Mouse (Mus musculus) G1E (cell line): ENCODE measurements at regions not wholly inside any gene's neighbourhood (a gene's known extent, or its start where the extent isn't known, plus 50 kb on each side); places are given as distances from the start of the nearest gene placed in this dataset.

ENCODE experiments used
- ATAC-seq: 2 replicates; pipeline ENCODE4 v1.8.0; 2016; ENCODE audit warnings: mild to moderate bottlenecking; ENCODE audit not compliant: insufficient number of reproducible peaks, poor library complexity, low FRiP score, severe bottlenecking; ENCODE audit errors: extremely low read depth
- DNase-seq: peaks from one replicate; pipeline ENCODE4 v3.0.0; 2012; ENCODE audit warnings: low spot score
- H3K27me3 ChIP-seq: 2 replicates; pipeline ENCODE4 v1.6.1; 2012; ENCODE audit warnings: mild to moderate bottlenecking, low read length, inconsistent platforms; ENCODE audit not compliant: insufficient read depth
- H3K36me3 ChIP-seq: replicated peaks from 2 replicates; pipeline ENCODE3; 2012; ENCODE audit warnings: mild to moderate bottlenecking, inconsistent platforms
- H3K4me1 ChIP-seq: 2 replicates; pipeline ENCODE4 v1.6.1; 2012; ENCODE audit warnings: low read depth, low read length, inconsistent platforms, mixed read lengths; ENCODE audit not compliant: insufficient read depth
- H3K4me3 ChIP-seq: 2 replicates; pipeline ENCODE4 v1.5.1; 2012; ENCODE audit warnings: low read depth, mild to moderate bottlenecking, inconsistent platforms, low read length, moderate library complexity, mixed read lengths
- H3K9me3 ChIP-seq: replicated peaks from 2 replicates; pipeline ENCODE4 v1.6.1; 2012; ENCODE audit warnings: inconsistent platforms
- CTCF ChIP-seq: IDR thresholded peaks from 2 replicates; pipeline ENCODE4 v1.5.1; 2012; ENCODE audit warnings: low read depth, low read length, inconsistent platforms, mixed read lengths
- GATA1 ChIP-seq: IDR thresholded peaks from 2 replicates; pipeline ENCODE4 v1.6.1; 2012; ENCODE audit warnings: borderline replicate concordance, low read length, inconsistent platforms, mixed read lengths
- GATA2 ChIP-seq: IDR thresholded peaks from 2 replicates; pipeline ENCODE4 v1.6.1; 2012; ENCODE audit warnings: low read depth, low read length, inconsistent platforms, borderline replicate concordance
- POLR2AphosphoS5 ChIP-seq: IDR thresholded peaks from 2 replicates; pipeline ENCODE4 v1.6.1; 2012; ENCODE audit warnings: low read depth, low read length, inconsistent platforms; ENCODE audit not compliant: insufficient replicate concordance
- TAL1 ChIP-seq: conservative IDR thresholded peaks from 2 replicates; pipeline ENCODE4 v1.6.1; 2012; ENCODE audit warnings: low read depth, low read length, inconsistent platforms, mixed read lengths

DNA sequence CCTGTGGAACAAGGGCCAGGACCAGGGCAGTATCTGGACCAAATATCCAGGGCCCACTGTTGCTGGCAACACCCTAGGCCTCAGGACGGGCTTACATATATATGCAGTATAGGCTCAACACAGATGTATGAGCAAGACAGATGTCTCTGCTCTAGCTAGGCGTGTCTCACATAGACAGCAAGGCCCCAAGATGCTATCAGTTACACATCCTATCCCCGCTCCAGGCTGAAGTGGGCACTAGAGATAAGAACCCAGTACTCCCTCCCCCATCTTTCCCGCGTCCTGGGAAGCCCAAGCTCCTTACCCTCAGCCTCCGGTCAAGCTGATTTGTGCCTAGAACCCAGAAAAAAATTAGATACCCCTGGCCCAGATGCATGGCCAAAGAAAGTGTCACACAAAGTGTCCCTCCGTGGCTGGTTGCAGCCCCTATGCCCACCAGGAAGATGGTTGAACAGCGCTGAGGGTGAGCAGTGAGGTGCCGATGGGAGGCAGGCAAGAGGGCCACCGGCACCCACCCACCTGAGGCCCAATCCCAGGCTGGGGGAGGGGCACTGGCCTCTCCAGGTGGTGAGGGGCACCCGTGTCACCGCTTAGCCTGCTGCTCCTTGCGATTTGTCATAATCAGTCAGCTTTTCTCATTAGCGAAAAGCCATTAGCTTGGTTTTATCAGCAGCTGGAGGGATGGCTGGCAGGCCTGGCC is 95.3 kb upstream of the Nkx1-1 start:
- H3K36me3 ChIP-seq = no peaks in the 10 kb centered on the region
- H3K4me1 ChIP-seq = peaks cover 66% of the 10 kb centered on the region
- H3K27me3 ChIP-seq = peaks cover 6% of the 10 kb centered on the region; the same call in 1 of the 2 replicates
- H3K9me3 ChIP-seq = no peaks in the 10 kb centered on the region
- ATAC-seq (peak; percentile 90), DNase-seq (peak; percentile 83)
- H3K4me3 ChIP-seq = peak overlapping the region; percentile 71
- no peak for TF ChIP-seq GATA1
- peak; percentile 87 for TF ChIP-seq TAL1
- no peak for TF ChIP-seq CTCF
- TF ChIP-seq GATA2 = peak; percentile 97
- TF ChIP-seq POLR2AphosphoS5 = no peak

DNA sequence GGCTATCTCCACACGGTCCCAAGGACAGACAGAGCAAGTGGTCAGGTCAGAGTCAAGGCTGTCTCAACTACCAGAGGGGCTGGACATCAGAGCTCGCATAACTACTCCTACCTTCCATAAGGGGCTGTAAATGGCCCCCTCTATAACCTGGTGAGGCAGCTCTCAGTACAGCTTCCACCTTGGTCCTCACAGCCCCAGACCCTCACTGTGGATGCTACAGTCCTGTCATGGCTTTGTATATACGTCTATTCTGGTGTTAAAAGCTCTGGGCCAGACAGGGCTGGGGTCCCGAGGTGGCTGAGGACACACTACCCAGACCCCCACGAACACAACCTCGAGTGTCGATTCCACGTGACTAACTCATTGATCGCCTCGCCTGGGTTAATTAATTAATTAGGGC is 94.0 kb upstream of the Nkx1-1 start:
- DNase-seq (no peak), ATAC-seq (no peak)
- Histone ChIP-seq H3K4me3 (no peak overlapping the region; the same call in 1 of the 2 replicates), H3K27me3 (peaks cover 10% of the 10 kb centered on the region), H3K4me1 (peaks cover 60% of the 10 kb centered on the region), H3K36me3 (no peaks in the 10 kb centered on the region), H3K9me3 (no peaks in the 10 kb centered on the region)
- TF ChIP-seq GATA2 = no peak
- TF ChIP-seq GATA1 = no peak
- no peak for TF ChIP-seq CTCF
- no peak for TF ChIP-seq TAL1
- no peak for TF ChIP-seq POLR2AphosphoS5

DNA sequence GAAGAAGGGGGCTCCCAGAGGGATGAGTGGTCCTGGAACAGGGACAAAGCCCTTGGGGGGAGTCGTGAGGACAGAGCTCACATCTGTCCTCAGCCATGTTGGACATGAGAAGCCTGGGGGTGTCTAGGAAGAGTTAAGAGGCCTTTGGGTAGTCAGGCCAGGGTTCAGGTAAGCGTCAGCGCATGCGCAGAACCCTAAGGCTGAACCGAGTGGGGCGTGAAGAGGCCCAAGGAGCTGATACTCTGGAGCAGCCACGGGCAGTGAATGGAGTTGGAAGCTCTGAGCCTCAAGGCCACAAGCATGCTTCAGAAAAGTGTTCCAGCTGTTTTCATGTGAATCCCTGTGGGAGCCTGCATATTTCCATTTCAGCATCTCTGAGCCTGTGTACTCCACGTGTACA is 93.5 kb upstream of the Nkx1-1 start:
- H3K27me3 ChIP-seq = peaks cover 11% of the 10 kb centered on the region
- TF ChIP-seq POLR2AphosphoS5 = no peak
- TF ChIP-seq CTCF = no peak
- TF ChIP-seq TAL1 = no peak
- TF ChIP-seq GATA2 = no peak
- no peaks in the 10 kb centered on the region for H3K36me3 ChIP-seq
- no peaks in the 10 kb centered on the region for H3K9me3 ChIP-seq
- ATAC-seq (no peak), DNase-seq (no peak)
- no peak overlapping the region for H3K4me3 ChIP-seq
- peaks cover 59% of the 10 kb centered on the region for H3K4me1 ChIP-seq

DNA sequence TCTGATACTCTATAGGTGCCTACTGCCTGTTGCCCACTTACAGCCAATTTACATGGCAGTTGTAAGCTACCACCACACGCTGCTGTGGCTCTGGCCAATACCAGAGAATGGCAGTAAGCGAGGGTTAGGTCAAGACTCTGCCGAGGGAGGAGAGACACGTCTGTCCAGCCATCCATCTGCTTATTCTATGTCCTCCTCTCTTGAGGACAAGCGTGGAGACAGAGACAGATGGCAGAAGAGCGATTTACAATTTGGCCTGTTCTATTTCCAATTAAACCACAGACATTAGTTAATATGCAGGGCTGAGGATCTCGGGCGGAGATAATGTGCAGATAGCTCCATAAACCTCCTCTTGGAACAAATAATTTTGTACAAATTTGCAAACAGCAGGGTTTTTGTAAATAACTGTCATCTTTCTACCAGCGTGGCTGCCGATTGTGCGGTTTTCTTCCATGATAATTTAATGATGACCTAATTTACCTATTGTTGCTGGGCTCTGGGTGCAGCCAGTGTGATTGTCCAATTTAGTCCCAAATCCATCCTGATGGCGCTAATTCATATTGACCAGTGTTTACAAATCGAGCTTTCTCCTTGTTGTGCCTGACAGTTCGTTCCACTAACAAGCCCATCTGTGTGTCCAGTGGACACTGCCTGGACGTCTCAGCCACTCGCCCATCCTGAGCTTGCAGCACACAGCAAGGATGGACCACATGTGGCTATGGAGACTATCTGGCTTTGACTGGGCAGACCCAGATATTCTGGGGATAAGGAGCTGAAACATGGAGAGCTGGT is 88.4 kb upstream of the Nkx1-1 start:
- DNase-seq = no peak
- Histone ChIP-seq H3K4me3 (no peak overlapping the region), H3K27me3 (peaks cover 31% of the 10 kb centered on the region), H3K9me3 (no peaks in the 10 kb centered on the region), H3K4me1 (peaks cover 32% of the 10 kb centered on the region), H3K36me3 (no peaks in the 10 kb centered on the region)
- TF ChIP-seq POLR2AphosphoS5 (no peak), GATA2 (no peak), GATA1 (no peak), CTCF (no peak), TAL1 (no peak)
- ATAC-seq = no peak

DNA sequence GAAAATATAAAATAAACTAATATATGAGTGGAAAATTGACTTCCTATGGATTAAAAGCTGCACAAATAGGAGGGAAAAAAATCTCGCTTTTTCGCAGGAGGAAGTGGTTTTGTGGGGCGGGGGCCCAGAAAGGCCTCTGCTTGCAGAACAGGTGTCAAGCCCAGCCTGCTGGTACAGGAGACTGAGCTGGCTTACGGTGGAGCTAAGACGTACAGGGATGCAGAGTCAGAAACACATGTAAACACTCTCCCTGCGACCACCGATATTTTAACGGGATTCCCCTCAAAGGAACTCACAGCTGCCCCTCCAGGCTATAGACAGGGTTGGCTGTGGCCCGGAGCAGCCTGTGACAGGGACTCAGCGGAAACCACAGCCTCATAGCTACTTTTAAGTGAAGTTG is 87.1 kb upstream of the Nkx1-1 start:
- H3K4me1 ChIP-seq = peaks cover 21% of the 10 kb centered on the region
- no peak overlapping the region for H3K4me3 ChIP-seq
- TF ChIP-seq TAL1 = no peak
- ATAC-seq (no peak), DNase-seq (no peak)
- H3K27me3 ChIP-seq = peaks cover 38% of the 10 kb centered on the region
- H3K9me3 ChIP-seq = no peaks in the 10 kb centered on the region
- no peaks in the 10 kb centered on the region for H3K36me3 ChIP-seq

DNA sequence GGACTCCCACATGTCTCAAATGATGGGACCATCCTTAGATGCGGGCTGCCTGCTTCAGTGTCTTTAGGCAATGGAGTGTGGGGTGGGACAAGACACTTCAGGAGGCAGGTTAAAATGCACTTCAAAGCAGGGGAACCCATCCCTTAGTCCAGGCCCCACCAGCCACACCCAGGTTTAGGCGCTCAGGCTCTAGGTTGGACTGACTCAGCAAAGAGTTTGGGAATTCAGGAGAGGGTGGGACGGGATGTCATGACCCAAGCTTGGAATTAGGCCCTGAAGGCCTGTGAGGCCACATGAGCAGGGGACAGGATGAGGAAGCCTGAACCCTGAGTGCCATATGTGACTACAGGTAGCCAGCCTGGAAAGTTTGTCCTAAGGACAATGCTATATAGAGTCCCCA is 85.6 kb upstream of the Nkx1-1 start:
- Histone ChIP-seq H3K27me3 (peaks cover 49% of the 10 kb centered on the region), H3K4me3 (no peak overlapping the region), H3K9me3 (no peaks in the 10 kb centered on the region), H3K36me3 (no peaks in the 10 kb centered on the region), H3K4me1 (peaks cover 13% of the 10 kb centered on the region)
- no peak for ATAC-seq
- DNase-seq = no peak
- no peak for TF ChIP-seq POLR2AphosphoS5
- no peak for TF ChIP-seq GATA2

DNA sequence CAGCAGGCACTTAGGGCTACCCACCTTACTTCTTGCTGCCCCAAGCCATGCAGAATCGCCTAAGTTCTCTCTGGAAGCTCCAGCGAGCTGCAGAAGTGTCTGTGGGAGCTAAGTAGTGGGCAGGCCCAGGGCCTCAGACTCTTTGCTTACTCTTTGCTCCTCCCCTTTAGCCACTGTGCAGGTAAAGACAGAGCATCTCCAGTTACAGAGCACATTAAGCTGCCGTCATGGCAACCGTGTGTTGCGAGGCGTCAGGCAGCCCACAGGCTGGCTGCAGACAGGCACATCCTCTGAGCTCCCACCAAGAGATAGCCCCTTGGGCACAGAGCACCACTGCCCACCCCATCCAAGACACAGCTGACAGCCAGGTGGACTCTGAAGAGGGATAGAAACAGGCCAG is 85.1 kb upstream of the Nkx1-1 start:
- DNase-seq (no peak), ATAC-seq (no peak)
- TF ChIP-seq POLR2AphosphoS5 = no peak
- no peak for TF ChIP-seq GATA2
- TF ChIP-seq TAL1 = no peak
- TF ChIP-seq CTCF = no peak
- no peak for TF ChIP-seq GATA1
- H3K4me3 ChIP-seq = no peak overlapping the region
- H3K27me3 ChIP-seq = peaks cover 54% of the 10 kb centered on the region
- H3K9me3 ChIP-seq = no peaks in the 10 kb centered on the region
- H3K36me3 ChIP-seq = no peaks in the 10 kb centered on the region
- peaks cover 13% of the 10 kb centered on the region for H3K4me1 ChIP-seq
